Mouse (Mus musculus) adrenal gland, adult 18-20 months (tissue): Measurements from ENCODE around the gene Sdhc. TPM values are rescaled to one million over a fixed set of nuclear protein-coding genes. Genes with fewer than 3 reads are reported as not detected.

ENCODE experiments used
- DNase-seq, 2 experiments: peaks; one replicate each; pipeline ENCODE4 v3.0.0; 2021 to 2022; ENCODE audit warnings: low spot score in 2 of 2
- total RNA-seq, 2 experiments: library from RNA; stranded (reverse); gene quantifications; 1 replicate in 1 of 2; 2 replicates in 1 of 2; pipeline ENCODE4 v1.2.3; 2021

Sdhc gene
- total RNA-seq, 2 experiments from 2014 or later = 450 to 629 TPM

GRCm38 (mm10) chr1:171118269-171118684 is 32.1 kb downstream of the Sdhc start:
- peak in 1 of 2 experiments; percentile 46 for DNase-seq

DNA sequence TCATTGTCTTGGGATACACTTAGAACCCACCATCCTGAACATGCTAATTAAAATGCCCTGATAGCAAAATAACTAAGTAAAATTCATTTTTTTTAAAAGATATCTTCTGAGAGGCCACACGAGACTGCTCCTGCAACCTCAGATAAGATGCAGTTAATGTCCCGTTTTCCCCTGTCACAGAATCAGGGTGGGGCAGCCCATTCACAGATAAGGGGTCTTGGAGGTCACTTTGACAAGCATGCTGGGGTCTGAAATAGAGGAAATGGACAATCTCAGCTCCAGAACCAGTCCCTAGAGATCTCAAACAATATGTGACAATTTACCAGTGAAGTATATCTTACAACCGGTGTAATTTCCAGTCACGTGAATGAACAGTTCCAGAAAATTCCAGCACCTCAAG is 34.1 kb downstream of the Sdhc start:
- no peak for DNase-seq

GRCm38 (mm10) chr1:171113873-171114299 is 36.5 kb downstream of the Sdhc start, which contains the start of gene Cfap126:
Gene Cfap126, plus strand, starts transcription at chr1:171113918.
- peak; percentile 79 to 85 for DNase-seq

- no peak for DNase-seq
Measured at GRCm38 (mm10) chr1:171112986-171113385, 37.4 kb downstream of the Sdhc start.

DNA sequence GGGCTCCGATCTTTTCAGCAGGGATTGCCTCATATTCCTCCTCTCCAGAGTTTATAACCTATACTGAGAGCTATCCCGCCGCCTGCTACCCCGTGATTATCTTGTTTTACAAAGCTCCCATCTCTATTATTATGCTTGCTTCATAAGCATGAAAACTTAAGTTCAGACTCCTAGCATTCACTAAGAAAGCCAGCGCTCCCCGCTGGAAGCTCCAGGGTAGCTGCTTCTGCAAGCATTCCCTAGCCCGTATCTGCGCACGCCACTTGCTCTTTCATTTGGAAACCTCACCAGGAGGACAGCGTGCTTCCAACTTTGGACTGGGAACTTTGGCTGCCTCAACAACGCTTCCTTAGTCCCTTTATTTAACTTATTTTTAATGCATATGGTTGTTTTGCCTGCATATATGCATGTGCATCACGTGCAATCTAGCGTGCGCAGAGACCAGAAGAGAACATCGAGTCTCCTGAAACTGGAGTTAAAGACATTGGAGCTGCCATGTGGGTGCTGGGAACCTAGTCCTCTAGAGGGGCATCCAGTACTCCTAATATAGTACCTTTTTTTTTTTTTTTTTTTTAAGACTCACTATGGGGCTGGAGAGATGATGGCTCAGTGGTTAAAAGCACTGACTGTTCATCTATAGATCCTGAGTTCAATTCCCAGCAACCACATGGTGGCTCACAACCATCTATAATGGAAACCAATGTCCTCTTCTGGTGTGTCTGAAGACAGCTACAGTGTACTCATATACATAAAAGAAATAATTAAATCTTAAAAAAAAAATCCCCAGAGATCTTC is 38.4 kb downstream of the Sdhc start:
- DNase-seq = peak in 1 of 2 experiments; percentile 45

DNA sequence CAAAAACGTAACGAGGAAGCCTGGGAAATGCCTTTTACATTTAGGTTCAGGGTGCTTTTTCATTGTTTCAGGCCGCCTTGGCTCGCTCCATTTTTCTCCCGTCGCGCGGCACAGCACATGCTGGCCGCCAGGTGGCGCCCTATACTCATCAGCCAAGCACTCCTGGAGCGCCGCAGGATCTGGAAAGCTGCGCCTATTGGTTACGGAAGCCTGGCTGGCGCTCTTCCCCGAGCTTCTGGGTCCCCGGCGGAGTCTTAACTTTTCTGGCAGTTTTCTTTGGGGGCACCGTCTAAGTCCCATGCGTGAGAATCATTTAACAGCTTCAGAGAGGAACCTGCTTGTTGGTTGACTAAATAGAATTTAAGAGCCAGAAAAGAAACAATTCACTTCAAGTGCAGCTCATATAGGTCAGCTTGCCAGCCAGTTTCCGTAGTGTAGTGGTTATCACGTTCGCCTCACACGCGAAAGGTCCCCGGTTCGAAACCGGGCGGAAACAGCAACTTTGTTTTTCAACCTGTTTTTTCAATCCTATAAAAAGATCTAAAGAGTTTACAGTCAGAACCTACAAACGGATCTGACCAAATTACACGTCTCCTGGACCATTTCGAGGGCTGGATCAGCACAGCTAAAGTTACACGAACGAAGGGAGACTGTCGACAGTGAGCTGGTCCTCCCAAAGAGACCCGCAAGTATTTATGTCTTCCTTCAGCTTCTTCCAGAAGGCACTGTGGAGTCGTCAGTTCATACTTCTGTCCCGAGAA is 39.2 kb downstream of the Sdhc start:
- DNase-seq = peak; percentile 93 to 94

GRCm38 (mm10) chr1:171110659-171111019 is 39.8 kb downstream of the Sdhc start:
- no peak for DNase-seq

DNA sequence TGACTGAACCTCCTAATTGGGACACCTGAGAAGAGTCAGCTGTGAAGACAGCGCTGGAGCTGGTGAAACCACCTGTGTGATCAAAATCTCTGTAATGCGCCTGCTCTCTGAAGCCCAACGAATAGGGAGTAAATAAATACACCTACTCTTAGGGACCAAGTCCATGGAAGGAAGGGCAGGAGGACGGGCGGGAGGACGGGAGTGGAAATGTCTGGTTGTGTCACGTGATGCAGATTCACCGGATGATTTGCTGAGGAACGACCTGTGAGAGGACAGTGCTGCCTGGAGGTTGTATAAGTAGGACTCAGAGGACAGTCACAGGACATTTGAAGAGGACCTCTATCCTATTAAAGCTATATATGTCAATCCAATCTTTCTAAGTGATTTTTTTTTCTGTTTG is 40.8 kb downstream of the Sdhc start:
- DNase-seq = no peak

DNA sequence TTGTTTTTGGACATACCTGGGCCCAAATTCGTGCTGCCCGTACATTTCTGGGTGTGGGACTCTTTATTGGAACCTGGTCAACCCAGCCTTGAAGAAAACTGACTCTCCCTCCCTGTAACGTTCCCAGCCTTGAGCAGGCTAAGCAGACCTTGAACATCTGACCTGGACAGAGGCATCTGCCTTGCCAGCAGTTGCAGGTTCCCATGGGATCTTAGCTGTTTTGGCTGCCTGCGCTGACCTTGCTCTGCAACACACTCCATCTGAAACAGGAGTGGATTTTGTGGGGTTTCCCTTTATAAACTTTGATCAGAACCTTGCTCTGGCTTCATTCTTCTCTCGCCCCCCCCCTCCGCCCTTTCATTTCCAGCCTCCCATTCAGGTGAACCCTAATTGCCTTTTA is 45.2 kb downstream of the Sdhc start:
- DNase-seq = no peak

GRCm38 (mm10) chr1:171103179-171103840 is 47.1 kb downstream of the Sdhc start:
- DNase-seq = no peak

DNA sequence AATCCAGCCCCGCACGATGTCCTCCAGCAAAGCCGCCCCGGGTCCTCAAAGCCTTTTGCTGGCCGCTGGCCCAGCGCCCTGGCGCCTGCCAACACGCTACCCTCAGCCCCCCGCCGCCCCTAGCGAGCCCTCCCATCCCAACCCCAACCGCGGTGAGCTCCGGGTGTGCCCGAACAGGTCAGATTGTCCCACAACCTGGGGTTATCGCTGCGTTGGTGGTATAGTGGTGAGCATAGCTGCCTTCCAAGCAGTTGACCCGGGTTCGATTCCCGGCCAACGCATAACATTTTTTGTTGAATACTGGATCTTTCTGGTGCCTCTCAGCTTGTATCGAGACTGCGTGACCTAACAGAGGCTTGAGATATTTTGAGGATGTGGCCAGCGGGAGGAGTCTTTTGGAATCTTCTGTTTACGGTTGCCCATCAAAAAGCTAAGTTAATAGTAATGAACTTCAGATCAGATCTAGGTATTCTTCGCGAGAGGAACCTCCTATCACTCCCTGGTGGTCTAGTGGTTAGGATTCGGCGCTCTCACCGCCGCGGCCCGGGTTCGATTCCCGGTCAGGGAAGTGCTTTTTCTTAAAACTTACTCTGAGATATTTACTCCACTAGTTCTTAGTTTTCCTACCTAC is 47.7 kb downstream of the Sdhc start:
- DNase-seq = peak; percentile 90 to 93

DNA sequence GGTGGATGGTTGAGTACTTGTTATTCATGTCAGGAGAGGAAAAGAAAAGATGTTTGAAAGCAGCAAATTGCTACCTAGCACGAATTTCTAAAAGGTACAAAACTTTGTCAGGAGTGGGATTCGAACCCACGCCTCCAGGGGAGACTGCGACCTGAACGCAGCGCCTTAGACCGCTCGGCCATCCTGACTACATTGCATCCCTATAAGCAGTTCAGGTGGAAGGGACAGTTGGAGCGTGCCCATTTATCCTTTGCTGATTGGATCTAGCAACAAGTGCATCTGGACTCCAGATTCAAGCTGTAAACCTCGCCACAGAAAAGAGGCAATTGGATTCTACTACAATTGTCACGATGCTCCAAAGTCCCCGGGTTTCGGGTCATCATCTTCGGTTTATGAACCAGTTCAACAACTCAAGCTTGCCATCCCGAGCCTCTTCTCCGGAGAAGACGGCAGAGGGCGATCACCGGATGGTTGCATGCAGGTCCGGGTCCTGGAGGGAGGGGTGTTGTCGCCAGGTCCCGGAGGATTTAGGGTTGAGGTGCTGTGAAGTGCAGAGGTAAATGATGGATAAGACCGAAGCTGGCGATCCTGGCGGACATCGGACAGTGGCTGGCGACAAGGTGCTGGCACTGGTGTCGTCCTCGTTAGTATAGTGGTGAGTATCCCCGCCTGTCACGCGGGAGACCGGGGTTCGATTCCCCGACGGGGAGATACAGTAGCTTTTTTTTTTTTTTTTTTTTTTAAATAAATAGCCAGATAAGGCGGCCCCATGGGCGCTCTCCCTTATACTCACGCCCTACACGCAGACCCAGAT is 48.5 kb downstream of the Sdhc start:
- peak; percentile 90 to 95 for DNase-seq

DNA sequence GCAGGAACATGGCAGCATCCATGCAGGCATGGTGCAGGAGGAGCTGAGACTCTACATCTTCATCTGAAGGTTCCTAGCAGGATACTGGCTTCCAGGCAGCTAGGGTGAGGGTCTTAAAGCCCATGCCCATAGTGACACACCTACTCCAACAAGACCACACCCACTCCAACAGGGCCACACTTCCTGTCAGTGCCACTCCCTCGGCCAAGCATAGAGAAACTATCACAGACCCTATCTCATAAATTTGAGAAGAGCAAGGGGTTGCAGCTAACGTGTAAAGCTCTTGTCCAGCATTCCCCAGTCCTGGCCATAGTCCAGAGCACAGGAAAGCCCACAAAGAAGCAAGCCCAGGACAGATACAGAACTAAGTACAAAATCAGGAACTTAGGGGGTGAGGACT is 49.4 kb downstream of the Sdhc start:
- DNase-seq = no peak

- no peak for DNase-seq
Measured at GRCm38 (mm10) chr1:171097612-171098011, 52.8 kb downstream of the Sdhc start.

DNA sequence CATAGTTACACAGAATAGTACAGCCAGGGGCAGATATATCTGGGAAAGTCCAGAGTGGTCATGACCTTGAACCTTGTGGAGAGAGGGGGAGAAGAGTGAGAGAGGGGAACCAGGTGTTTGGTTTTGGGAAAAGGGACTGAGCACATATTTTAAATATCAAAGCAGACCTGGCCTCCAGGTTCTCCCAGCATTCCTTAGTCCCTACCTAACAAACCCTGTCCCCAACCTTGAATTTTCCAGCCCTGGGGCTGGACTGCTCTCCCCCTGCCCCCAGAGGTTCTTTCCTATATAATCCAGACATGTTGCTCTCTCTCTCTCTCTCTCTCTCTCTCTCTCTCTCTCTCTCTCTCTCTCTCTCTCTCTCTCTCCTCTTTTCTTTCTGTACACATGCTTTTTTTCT is 53.3 kb downstream of the Sdhc start:
- DNase-seq = no peak

DNA sequence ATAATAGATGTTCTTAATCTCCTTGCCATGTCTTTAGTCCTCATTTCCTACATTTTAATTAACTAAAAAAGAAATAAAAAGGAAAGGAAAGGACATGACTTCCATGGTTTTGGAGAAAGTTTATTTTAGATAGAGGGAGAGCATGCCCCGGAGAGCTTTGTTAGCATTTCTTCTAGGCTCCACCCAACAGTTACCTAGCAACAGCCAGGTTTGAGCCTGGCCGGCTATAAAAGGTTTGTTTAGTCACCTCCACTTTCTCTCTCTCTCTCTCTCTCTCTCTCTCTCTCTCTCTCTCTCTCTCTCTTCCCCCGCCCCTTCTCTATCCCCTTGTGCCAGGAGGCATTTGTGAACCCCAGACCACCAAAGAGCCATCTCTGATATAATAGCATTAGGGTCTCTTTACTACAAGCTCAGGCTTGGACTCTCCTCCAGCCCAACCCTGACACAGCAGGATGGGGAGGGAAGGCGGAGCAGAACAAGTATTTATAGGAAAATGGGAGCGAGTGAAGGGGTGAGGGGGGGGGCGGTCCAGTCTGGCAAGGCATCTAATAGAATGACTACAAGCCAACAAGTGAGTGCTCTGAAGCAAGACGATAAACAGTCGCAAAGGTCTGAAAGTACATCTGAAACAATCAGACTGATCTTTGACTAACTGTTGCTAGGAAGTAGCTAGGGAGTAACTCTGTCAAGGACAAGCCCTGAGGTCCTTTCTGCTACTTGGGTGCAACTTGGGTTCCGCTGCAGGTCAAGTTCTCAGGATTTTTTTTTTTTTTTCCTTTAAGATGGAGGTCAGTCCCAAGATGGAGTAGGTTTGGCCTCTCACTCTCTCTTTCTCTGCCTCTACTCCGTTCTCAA is 54.1 kb downstream of the Sdhc start:
- no peak for DNase-seq

GRCm38 (mm10) chr1:171094424-171094823 is 56.0 kb downstream of the Sdhc start:
- DNase-seq = no peak

DNA sequence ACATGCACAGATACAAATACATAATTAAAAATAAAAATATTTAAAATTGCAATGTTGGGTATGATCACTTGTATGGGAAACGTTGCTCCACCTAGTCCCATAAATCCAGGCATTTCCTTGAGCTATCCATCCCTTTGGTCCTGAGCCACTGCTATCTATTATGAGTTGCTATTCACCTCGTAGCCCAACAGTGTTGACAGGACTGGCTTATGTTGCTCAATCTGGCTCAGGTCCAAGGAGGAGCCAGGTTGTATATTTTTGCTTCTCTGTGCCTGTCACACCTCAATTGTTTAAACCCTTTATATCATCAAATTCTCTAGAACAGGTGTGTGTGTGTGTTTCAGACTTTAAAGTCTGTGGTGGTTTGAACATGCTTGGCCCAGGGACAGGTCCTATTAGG is 59.6 kb downstream of the Sdhc start:
- no peak for DNase-seq

GRCm38 (mm10) chr1:171089891-171090290 is 60.5 kb downstream of the Sdhc start:
- DNase-seq = no peak
